Mouse (Mus musculus) stomach, postnatal 0 days (tissue): Measurements from ENCODE around the gene Abcg4.

Experiments
- CTCF ChIP-seq: IDR thresholded peaks from 2 replicates; pipeline ENCODE4 v1.5.1; 2016; ENCODE audit warnings: antibody characterized with exemption, low read depth, mild to moderate bottlenecking, moderate library complexity
- EP300 ChIP-seq: optimal IDR thresholded peaks from 2 replicates; pipeline ENCODE3; 2016; ENCODE audit warnings: antibody characterized with exemption

- TF ChIP-seq CTCF (no peak), EP300 (no peak)
These were observed 27.0 kb downstream of the Abcg4 start for GRCm38 (mm10) chr9:44261388-44261787.
